Mouse (Mus musculus): ENCODE data around the gene Wee1. TPM values are rescaled to one million over a fixed set of nuclear protein-coding genes. Genes with fewer than 3 reads are reported as not detected.
A peak's percentile ranks its signal among the peaks of the same experiment; 100 is the strongest.

Wee1 gene
- total RNA-seq, 1 experiment from 2014 or later = 53.8 TPM

GRCm38 (mm10) chr7:110164103-110164681, 42.3 kb downstream of the Wee1 start:
- ATAC-seq (replicated peaks in 1 of 2; ENCODE audit: insufficient read depth in 1 of 2, low FRiP score in 2 of 2, low TSS enrichment in 1 of 2, low read depth in 1 of 2, poor library complexity in 2 of 2, severe bottlenecking in 2 of 2) = peak; percentile 74 to 76

GRCm38 (mm10) chr7:110164712-110165122, 42.9 kb downstream of the Wee1 start:
- ATAC-seq (replicated peaks in 1 of 2; ENCODE audit: insufficient read depth in 1 of 2, low FRiP score in 2 of 2, low TSS enrichment in 1 of 2, low read depth in 1 of 2, poor library complexity in 2 of 2, severe bottlenecking in 2 of 2) = peak; percentile 87 to 90

- ATAC-seq (replicated peaks in 1 of 2; ENCODE audit: insufficient read depth in 1 of 2, low FRiP score in 2 of 2, low TSS enrichment in 1 of 2, low read depth in 1 of 2, poor library complexity in 2 of 2, severe bottlenecking in 2 of 2) = peak; percentile 34
Measured at GRCm38 (mm10) chr7:110166233-110166632, 44.4 kb downstream of the Wee1 start.

GRCm38 (mm10) chr7:110179208-110179607, 57.4 kb downstream of the Wee1 start:
- ATAC-seq (replicated peaks in 1 of 2; ENCODE audit: insufficient read depth in 1 of 2, low FRiP score in 2 of 2, low TSS enrichment in 1 of 2, low read depth in 1 of 2, poor library complexity in 2 of 2, severe bottlenecking in 2 of 2) = no peak

GRCm38 (mm10) chr7:110180613-110181012, 58.8 kb downstream of the Wee1 start:
- ATAC-seq (replicated peaks in 1 of 2; ENCODE audit: insufficient read depth in 1 of 2, low FRiP score in 2 of 2, low TSS enrichment in 1 of 2, low read depth in 1 of 2, poor library complexity in 2 of 2, severe bottlenecking in 2 of 2) = no peak

GRCm38 (mm10) chr7:110181446-110181845, 59.6 kb downstream of the Wee1 start:
- ATAC-seq (replicated peaks in 1 of 2; ENCODE audit: insufficient read depth in 1 of 2, low FRiP score in 2 of 2, low TSS enrichment in 1 of 2, low read depth in 1 of 2, poor library complexity in 2 of 2, severe bottlenecking in 2 of 2) = no peak

- no peak for ATAC-seq (replicated peaks in 1 of 2; ENCODE audit: insufficient read depth in 1 of 2, low FRiP score in 2 of 2, low TSS enrichment in 1 of 2, low read depth in 1 of 2, poor library complexity in 2 of 2, severe bottlenecking in 2 of 2)
Measured at GRCm38 (mm10) chr7:110184608-110185007, 62.8 kb downstream of the Wee1 start.

GRCm38 (mm10) chr7:110189951-110190350, 68.1 kb downstream of the Wee1 start:
- ATAC-seq (replicated peaks in 1 of 2; ENCODE audit: insufficient read depth in 1 of 2, low FRiP score in 2 of 2, low TSS enrichment in 1 of 2, low read depth in 1 of 2, poor library complexity in 2 of 2, severe bottlenecking in 2 of 2) = peak; percentile 37 to 80; a peak in 2 of 4 replicates

Other genes with a start within 250 kb of the Wee1 start
- 90.5 and 124 TPM in 2 replicates for gene Dennd5a, start 161.6 kb upstream of the Wee1 start, total RNA-seq (2017)
- 37.3 and 39.4 TPM in 2 replicates for gene Tmem41b, start 135.1 kb upstream of the Wee1 start, total RNA-seq (2017)
- gene Ipo7, start 103.8 kb upstream of the Wee1 start, total RNA-seq (2017) = 205 and 310 TPM in 2 replicates
- gene Zfp143, start 60.8 kb upstream of the Wee1 start, total RNA-seq (2017) = 31.5 and 44.9 TPM in 2 replicates
- 90.0 and 96.9 TPM in 2 replicates for gene Swap70, start 99.7 kb downstream of the Wee1 start, total RNA-seq (2017)